Mouse (Mus musculus): ENCODE data around the gene Ano5. TPM values are rescaled to one million over a fixed set of nuclear protein-coding genes. Genes with fewer than 3 reads are reported as not detected.

Gene Ano5
- polyA plus RNA-seq, 1 experiment = 0.32 TPM

DNA sequence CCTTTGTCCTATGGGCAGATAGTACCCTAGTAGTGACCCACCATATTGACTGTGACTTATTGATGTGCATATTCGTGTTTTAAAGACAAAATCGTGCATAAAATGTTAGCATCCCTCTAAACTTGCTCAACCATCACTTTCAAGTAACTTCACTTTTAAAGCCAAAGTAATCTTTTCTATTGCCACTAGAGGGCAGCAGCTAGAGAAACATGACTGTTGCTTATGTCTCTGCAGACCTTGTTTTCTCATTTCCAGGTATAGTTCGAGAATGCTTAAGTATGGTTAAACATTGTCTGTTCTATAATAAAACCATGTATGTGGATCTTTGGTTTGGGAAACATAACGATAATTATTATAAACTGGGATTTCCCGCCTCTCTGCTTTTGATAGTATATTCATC is 103.6 kb downstream of the Ano5 start:
- TF ChIP-seq CTCF (IDR thresholded peaks at IDR 0.05; ENCODE audit: control insufficient read depth, insufficient read depth, low read length) (no peak), POLR2A (IDR thresholded peaks at IDR 0.05; ENCODE audit: borderline replicate concordance, control insufficient read depth, low read depth, low read length) (no peak)
- Histone ChIP-seq H3K4me1 (ENCODE audit: control insufficient read depth, insufficient read depth, low read length) (no peaks in the 10 kb centered on the region), H3K27ac (ENCODE audit: control insufficient read depth, insufficient read depth, low read depth, low read length, poor library complexity) (no peak overlapping the region), H3K4me3 (replicated peaks; ENCODE audit: control insufficient read depth, low read depth, low read length) (no peak overlapping the region)
- 24% methylated on average over 5 of the region's 5 CpGs for WGBS

DNA sequence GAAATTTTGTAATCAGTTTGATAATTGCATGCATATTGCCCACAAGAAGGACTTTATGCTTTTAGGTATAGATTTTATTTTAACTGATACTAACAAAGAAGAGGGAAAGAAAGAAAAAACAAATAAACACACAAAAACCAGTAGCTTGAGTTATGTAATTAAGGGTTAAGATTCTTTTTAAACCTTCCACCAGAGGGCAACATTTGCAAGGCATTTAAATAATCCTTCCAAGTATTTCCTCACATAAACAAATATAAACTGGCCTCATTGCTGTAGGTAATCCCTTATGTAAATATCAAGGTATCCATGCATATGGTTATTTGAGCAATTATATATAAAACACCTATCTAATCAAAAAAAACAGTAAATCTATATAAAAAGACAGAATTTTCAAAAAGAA is 107.1 kb downstream of the Ano5 start:
- no peak overlapping the region for H3K27ac ChIP-seq (ENCODE audit: control insufficient read depth, insufficient read depth, low read depth, low read length, poor library complexity)
- TF ChIP-seq CTCF (IDR thresholded peaks at IDR 0.05; ENCODE audit: control insufficient read depth, insufficient read depth, low read length) (no peak), POLR2A (IDR thresholded peaks at IDR 0.05; ENCODE audit: borderline replicate concordance, control insufficient read depth, low read depth, low read length) (no peak)
- no peak overlapping the region for H3K4me3 ChIP-seq (replicated peaks; ENCODE audit: control insufficient read depth, low read depth, low read length)
- no peaks in the 10 kb centered on the region for H3K4me1 ChIP-seq (ENCODE audit: control insufficient read depth, insufficient read depth, low read length)

DNA sequence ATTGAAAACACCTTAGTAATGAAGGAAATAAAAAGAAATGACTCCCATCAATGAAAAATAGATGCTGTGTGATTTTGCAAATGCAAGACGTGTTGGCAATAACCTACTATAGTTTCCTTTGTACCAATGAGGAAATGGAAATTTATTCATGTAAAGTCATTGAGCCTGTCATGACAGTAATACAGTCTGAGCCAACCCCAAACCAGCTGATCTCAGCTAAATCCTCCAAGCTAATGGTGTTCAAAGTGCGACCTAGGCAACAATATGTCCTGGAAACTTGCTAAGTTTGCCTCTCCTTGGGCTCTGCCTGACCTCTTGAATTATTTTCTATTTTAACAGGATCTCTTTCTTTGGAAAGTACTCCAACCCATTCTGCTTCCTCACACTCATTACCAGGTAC is 107.6 kb downstream of the Ano5 start:
- Histone ChIP-seq H3K4me1 (ENCODE audit: control insufficient read depth, insufficient read depth, low read length) (no peaks in the 10 kb centered on the region), H3K4me3 (replicated peaks; ENCODE audit: control insufficient read depth, low read depth, low read length) (no peak overlapping the region), H3K27ac (ENCODE audit: control insufficient read depth, insufficient read depth, low read depth, low read length, poor library complexity) (no peak overlapping the region)
- 19% methylated on average over 2 of the region's 2 CpGs for WGBS
- no peak for TF ChIP-seq CTCF (IDR thresholded peaks at IDR 0.05; ENCODE audit: control insufficient read depth, insufficient read depth, low read length)
- TF ChIP-seq POLR2A (IDR thresholded peaks at IDR 0.05; ENCODE audit: borderline replicate concordance, control insufficient read depth, low read depth, low read length) = no peak

DNA sequence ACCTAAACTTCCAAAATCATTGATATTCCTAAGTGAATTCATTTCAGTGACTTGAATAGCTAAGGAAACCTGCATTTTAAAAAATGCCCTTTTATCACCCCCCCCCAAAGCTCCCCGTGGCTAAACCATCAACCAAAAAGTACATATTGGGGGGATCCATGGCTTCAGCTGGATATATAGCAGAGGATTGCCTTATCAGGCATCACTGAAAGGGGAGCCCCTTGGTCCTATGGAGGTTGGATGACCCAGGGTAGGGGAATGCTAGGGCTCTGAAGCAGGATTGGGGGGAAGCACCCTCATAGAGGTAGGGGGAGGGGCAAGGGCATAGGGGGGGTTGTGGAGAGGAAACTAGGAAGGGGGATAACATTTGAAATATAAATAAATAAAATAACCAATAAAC is 109.1 kb downstream of the Ano5 start:
- WGBS = 31% methylated on average over 1 of the region's 1 CpGs
- no peak overlapping the region for H3K4me3 ChIP-seq (replicated peaks; ENCODE audit: control insufficient read depth, low read depth, low read length)
- H3K4me1 ChIP-seq (ENCODE audit: control insufficient read depth, insufficient read depth, low read length) = no peaks in the 10 kb centered on the region
- H3K27ac ChIP-seq (ENCODE audit: control insufficient read depth, insufficient read depth, low read depth, low read length, poor library complexity) = no peak overlapping the region
- TF ChIP-seq CTCF (IDR thresholded peaks at IDR 0.05; ENCODE audit: control insufficient read depth, insufficient read depth, low read length) (no peak), POLR2A (IDR thresholded peaks at IDR 0.05; ENCODE audit: borderline replicate concordance, control insufficient read depth, low read depth, low read length) (no peak)

DNA sequence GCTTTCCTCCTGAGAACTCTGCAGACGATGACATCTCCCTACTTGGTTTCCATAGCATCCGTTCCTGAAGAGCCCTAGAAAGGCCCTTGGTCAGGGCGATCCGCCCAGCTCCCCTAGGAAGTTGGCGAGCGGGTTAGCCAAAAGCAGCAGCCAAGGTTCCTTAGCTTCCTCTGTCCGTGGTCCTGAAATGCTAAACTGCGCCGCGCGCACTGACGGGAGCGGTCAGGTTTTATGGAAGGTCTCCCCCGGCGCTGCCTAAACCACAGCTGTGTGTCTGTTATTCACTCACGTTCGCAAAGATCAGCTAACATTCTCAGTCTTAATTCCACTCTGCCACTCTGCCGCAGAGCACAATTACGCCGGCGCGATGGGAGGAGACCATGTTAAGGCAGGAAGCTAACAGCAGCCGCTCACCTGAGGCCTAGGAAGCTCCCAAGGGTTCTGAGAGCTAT is 110.9 kb downstream of the Ano5 start, which contains the start of gene Slc17a6:
Gene Slc17a6 (plus strand): TSS at position 313 of the 452 bp plus-strand sequence.
- TF ChIP-seq POLR2A (IDR thresholded peaks at IDR 0.05; ENCODE audit: borderline replicate concordance, control insufficient read depth, low read depth, low read length) (no peak), CTCF (IDR thresholded peaks at IDR 0.05; ENCODE audit: control insufficient read depth, insufficient read depth, low read length) (no peak)
- whole genome bisulfite sequencing = 3% methylated on average over 23 of the region's 23 CpGs
- Histone ChIP-seq H3K4me3 (replicated peaks; ENCODE audit: control insufficient read depth, low read depth, low read length) (no peak within 1 kb of the TSS), H3K4me1 (ENCODE audit: control insufficient read depth, insufficient read depth, low read length) (no peaks in the 10 kb centered on the region), H3K27ac (ENCODE audit: control insufficient read depth, insufficient read depth, low read depth, low read length, poor library complexity) (no peak within 1 kb of the TSS)

DNA sequence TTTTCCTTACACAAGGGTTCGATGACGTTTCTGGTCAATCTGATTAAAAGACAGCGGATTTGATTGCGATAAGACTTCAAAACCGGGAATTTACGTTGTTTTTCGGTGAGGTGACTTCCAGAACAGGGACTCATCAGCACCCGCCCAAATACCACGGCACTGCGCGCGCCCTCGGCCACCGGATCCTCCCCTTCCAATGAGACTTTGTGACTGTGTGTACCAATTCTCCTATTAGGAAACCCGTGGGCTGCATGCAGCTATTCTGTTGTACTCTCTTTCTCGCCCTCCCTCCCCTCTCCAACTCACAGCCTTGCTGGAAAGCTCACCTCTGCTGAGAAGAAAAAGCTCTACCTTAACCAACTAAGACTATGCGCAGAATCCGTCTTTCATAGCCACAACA is 111.4 kb downstream of the Ano5 start:
- H3K4me1 ChIP-seq (ENCODE audit: control insufficient read depth, insufficient read depth, low read length) = no peaks in the 10 kb centered on the region
- TF ChIP-seq POLR2A (IDR thresholded peaks at IDR 0.05; ENCODE audit: borderline replicate concordance, control insufficient read depth, low read depth, low read length) (no peak), CTCF (IDR thresholded peaks at IDR 0.05; ENCODE audit: control insufficient read depth, insufficient read depth, low read length) (no peak)
- H3K4me3 ChIP-seq (replicated peaks; ENCODE audit: control insufficient read depth, low read depth, low read length) = no peak overlapping the region
- H3K27ac ChIP-seq (ENCODE audit: control insufficient read depth, insufficient read depth, low read depth, low read length, poor library complexity) = no peak overlapping the region
- 7% methylated on average over 18 of the region's 18 CpGs for WGBS

DNA sequence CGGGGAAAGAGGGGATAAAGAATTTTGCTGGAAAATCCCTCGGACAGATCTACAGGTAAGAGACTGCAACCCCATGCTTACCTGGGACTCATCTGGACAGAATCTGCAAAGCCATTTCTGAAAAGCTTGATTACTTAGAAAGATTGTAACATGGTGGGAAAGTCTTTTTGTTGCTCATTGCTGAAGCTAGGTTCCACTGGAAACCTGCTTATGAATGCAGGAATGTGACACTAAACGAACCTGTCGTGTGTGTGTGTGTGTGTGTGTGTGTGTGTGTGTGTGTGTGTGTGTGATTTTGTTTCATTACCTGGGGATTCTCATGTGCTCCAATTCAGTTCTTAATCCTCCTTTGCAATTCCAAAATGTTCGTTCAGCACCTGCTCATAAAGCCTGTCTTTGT is 111.8 kb downstream of the Ano5 start:
- 9% methylated on average over 5 of the region's 5 CpGs for WGBS
- TF ChIP-seq POLR2A (IDR thresholded peaks at IDR 0.05; ENCODE audit: borderline replicate concordance, control insufficient read depth, low read depth, low read length) (no peak), CTCF (IDR thresholded peaks at IDR 0.05; ENCODE audit: control insufficient read depth, insufficient read depth, low read length) (no peak)
- Histone ChIP-seq H3K27ac (ENCODE audit: control insufficient read depth, insufficient read depth, low read depth, low read length, poor library complexity) (no peak overlapping the region), H3K4me1 (ENCODE audit: control insufficient read depth, insufficient read depth, low read length) (no peaks in the 10 kb centered on the region), H3K4me3 (replicated peaks; ENCODE audit: control insufficient read depth, low read depth, low read length) (no peak overlapping the region)

DNA sequence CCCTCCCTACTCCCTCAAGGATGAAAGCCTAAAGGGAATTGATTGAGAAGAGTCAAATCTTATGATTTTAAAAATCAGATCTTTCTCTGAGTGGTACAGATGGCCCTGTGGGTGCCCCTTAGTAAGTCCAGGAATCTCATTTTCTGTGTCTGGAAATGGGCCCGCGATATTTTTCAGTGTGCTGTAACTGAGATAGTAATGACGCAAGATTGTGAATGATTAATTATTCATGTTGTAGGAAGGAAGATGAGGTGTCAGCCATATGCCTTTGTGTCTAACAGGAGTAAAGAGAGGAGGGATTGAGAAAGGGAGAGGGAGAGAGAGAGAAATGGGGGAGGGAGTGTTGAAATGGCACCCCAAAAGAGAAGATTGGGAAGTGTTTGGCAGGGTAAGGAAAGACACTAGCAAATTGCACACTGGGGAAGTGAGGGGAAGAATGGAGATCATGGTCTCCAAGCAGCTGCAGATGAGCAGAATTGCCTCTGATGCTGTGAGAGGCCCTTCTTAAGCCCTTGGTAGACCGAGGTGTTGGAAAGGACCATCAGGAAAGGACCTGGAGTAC is 113.6 kb downstream of the Ano5 start:
- Histone ChIP-seq H3K4me3 (replicated peaks; ENCODE audit: control insufficient read depth, low read depth, low read length) (no peak overlapping the region), H3K4me1 (ENCODE audit: control insufficient read depth, insufficient read depth, low read length) (no peaks in the 10 kb centered on the region), H3K27ac (ENCODE audit: control insufficient read depth, insufficient read depth, low read depth, low read length, poor library complexity) (no peak overlapping the region)
- WGBS = 8% methylated on average over 4 of the region's 4 CpGs
- TF ChIP-seq CTCF (IDR thresholded peaks at IDR 0.05; ENCODE audit: control insufficient read depth, insufficient read depth, low read length) (no peak), POLR2A (IDR thresholded peaks at IDR 0.05; ENCODE audit: borderline replicate concordance, control insufficient read depth, low read depth, low read length) (no peak)

DNA sequence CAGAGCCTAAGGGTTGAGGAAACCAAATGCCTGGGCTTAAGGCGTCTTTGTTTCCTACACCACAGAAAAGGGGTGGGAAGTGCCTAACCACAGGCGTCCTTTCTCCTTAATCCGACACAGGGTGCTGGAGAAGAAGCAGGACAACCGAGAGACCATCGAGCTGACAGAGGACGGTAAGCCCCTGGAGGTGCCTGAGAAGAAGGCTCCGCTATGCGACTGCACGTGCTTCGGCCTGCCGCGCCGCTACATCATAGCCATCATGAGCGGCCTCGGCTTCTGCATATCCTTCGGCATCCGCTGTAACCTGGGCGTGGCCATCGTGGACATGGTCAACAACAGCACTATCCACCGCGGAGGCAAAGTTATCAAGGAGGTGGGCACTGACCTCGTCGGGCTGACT is 114.3 kb downstream of the Ano5 start:
- TF ChIP-seq CTCF (IDR thresholded peaks at IDR 0.05; ENCODE audit: control insufficient read depth, insufficient read depth, low read length) (no peak), POLR2A (IDR thresholded peaks at IDR 0.05; ENCODE audit: borderline replicate concordance, control insufficient read depth, low read depth, low read length) (no peak)
- H3K4me1 ChIP-seq (ENCODE audit: control insufficient read depth, insufficient read depth, low read length) = no peaks in the 10 kb centered on the region
- 5% methylated on average over 23 of the region's 23 CpGs for WGBS

More for the DNA sequence above, 114.3 kb downstream of the Ano5 start:
- H3K4me3 ChIP-seq (replicated peaks; ENCODE audit: control insufficient read depth, low read depth, low read length) = no peak overlapping the region
- no peak overlapping the region; the same call in 1 of the 2 replicates for H3K27ac ChIP-seq (ENCODE audit: control insufficient read depth, insufficient read depth, low read depth, low read length, poor library complexity)
